Mouse (Mus musculus) frontal cortex, adult 2 months (tissue): Measurements from ENCODE around the gene Cdc20. TPM values are rescaled to one million over a fixed set of nuclear protein-coding genes. Genes with fewer than 3 reads are reported as not detected.

ENCODE experiments used
- DNase-seq, 2 experiments: peaks; one replicate each; pipeline ENCODE4 v3.0.0; 2022; ENCODE audit warnings: low spot score in 1 of 2; ENCODE audit errors: extremely low spot score in 1 of 2
- polyA plus RNA-seq: library from polyadenylated mRNA; depleted of rRNA; stranded (reverse); fragments of >200 nt; gene quantifications from 2 replicates; pipeline ENCODE4 v1.2.3, GENCODE M21; 2012; rRNA removed

The Cdc20 gene
- polyA plus RNA-seq, result 2.2 and 2.8 TPM in 2 replicates

DNA sequence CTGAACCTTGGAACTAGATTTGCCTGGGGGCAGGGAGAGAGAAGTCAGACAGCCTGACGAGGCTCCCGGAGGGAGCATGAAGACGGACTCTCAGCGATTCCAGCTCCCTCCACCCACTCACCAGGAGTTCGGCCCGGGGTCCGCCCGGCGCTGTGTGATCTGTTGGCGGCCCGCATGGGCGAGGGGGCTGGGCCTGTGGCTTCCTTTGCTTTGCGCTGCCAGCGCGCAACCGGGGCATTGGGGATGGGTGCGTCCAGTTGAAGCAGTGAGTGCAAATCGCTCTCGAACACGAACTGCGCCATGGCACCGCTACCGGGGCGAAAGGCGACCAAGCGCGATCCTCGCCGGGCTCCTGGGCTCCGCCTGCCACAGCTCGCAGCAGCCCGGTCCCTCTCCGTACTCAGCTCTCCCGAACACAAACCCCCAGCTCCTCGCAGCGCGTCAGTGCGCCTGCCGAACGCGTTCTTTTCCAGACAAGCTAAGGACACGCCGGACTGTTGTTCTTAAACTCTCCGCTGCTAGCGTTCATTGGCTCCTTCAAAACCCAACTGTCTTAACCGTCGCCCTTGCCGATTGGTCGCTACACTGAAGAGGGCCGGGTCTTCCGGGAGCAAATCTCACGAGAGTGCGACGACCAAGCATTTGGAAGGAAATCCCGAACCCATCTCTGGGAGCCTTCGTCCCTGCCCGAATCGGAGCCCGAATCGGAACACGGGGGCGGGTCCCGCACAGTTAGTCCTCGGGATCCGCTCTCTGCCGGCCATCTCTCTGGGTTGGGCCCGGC lies at the start of gene Cdc20:
TSS of gene Cdc20 (minus strand) at position 533 of the 784 bp plus-strand sequence.
- peak; percentile 87 to 91 for DNase-seq

DNA sequence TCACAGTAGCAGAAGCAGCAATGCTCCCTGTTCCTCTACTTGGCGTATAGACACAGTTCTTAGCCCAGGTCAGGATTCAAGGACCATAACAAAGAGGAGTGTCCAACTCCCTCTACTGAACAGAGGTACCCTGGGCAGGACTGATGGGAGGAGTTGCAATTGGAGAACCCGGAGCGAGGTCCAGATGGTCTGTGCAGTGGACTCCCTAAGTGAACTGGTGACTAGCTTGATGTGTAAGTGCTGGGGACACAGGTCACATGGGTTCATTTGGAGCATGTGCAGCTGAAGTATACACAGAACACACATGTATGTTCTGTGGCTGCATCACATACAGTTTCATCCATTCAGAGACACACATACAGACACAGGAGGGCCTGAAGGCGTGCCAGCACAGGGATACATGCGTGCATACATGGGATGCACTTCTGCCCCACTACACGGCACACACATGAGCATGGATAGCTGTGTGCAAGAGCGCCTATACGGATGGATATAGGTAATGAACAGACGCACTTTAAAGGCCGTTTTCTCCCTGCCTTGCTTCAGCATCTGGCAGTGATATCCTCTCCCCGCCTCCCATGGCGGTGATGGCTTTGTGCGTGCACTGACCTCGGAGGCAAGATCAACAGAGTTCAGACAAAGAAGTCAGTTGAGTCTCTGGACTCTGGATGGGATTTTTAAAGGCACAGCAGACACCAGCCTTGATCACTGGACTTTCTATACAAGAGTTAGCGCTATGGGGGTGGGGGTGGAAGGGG lies 39.8 kb upstream of the Cdc20 start:
- no peak for DNase-seq

DNA sequence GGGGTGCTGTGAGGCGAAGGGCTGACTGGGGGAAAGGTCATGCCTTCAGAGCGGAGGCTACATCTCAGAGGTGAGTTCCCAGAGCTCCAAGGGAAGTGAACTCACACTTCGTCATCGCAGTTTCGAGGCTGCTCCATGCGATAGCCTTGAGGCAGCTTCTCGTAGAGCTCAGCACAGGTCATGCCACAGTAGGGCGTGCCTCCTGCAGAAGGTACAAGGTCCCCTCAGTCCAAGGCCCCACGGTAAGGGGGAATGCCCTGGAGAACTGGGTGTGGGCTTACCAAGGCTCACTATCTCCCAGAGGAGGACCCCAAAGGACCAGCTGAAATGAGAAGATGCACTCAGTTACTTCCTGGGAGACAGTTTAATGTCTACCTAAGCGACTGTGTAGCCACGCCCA lies 35.5 kb upstream of the Cdc20 start:
- no peak for DNase-seq

DNA sequence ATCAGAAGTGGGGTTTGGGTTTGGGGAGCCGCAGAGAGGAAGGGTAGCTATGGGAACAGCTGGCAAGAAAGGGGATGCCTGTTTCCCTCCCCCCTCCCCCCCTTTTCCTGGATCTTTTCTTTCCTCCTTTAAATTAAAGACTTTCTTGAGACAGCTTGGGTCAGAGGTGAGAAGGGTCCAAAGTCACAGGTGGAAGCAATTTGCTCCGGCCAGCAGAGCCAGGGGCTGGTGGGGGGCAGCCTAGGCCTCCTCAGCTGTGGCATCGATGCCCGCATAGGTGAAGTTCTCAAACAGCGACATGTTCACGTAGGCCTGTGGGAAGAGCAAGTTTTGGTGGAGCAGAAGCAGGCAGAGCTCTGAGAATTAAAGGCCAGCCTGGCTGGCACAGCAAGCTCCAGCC lies 34.1 kb upstream of the Cdc20 start:
- no peak for DNase-seq

DNA sequence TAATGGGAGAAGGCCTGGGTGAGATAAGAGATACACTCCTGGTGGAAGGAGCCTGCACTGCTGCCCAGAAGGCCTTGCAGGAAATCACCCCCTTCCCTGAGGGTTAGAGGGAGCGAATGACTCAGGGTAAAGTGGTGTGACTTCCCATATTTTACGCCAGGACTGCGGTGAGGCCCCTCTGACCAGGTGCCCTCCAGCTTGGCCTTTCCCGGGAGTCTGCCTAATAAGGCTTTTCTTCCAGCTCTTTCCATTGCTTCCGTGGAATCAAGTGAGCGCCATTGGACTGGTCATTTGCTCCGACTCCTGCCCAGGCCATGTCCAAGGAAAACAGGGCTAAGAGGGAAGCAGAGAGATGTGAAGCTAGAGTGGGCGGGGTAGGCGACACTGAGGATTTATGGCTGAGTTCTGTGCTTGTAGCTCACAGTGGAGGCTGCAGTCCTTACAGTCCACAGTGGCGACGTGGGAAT lies 28.6 kb upstream of the Cdc20 start:
- no peak for DNase-seq

DNA sequence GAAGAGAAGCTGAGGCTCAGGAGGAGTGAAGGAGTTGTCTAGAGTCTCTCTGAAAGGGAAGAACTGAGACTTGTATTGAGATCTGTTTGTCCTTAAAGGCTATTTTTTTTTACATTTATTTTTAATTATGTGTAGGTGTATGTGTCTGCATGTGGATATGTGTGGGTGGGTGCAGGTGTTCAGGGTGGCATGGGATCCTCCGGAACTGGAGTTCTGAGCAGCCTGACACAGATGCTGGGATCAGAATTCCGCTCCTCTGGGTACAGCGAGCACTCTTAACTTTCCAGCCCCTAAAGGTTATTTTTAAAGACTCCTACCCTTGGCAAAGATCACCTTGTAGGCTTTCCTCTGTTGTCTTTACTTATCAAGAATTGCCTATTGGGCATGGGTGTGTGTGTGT lies 27.8 kb upstream of the Cdc20 start:
- DNase-seq, result peak; percentile 15 to 23

DNA sequence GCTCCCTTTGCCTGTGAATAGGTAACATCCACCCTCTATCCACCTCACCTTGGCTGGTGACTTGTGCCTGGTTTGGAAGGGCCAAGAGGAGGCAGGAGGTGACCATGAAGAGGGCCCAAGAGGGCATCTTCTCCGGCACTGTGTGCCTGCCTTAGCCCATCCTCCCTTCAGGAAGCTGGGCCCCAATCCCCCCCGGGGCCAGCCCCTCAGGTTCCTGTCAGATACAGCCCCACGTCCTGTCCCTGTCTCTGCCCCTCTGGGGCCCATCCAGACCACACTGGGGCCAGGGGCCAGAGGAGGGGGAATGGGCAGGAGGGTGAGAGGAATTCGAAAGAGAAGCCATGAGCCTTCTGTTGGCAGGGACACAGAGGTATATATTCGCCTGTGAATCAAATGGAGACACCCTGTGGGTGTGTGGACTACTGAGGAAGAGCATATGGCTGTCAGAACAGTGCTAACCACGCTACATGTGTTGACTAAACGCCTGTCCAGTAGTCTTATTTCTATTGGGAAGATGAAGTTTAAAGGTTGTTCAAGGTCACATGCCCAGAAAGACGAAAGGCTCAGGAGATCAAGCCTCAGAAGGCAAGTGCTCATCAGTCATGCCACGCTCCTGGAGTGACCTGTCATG lies 20.3 kb upstream of the Cdc20 start, which contains the start of gene Mpl:
TSS of gene Mpl (minus strand) at position 169 of the 631 bp plus-strand sequence.
- DNase-seq, result peak in 1 of 2 experiments; percentile 45

DNA sequence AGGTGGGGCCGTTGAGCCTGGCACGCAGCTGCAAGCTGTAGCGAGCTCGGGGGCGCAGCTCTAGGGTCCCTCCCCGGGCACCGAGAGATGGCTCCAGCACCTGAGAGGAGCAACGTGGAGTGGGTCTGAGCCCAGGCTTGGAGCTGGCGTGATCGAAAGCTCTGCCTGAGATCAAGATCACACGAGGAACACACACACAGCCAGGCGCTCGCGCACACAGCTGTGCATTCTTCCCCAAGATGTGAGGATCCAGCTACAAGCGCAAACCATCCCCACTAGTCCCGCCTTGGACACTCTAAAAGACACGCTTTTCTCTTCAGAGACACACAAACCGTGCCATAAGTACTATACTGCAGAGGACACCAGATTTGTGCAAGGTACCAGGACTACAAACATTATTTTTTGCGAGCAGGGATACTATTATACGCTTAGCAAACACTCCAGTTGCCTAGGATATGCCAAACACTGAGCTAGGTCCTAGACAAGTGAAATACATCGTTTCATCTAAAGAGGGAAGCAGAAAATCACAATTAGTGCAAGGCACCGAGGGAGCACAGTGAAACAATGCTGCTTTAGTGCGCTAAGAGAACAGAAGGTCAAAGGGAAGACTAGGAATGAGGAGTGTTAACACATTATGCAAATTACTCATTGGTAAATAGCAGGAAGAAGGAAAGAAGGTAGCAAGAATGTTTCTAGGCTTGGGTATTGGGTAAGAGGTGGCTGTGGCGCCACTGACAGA lies 9.4 kb upstream of the Cdc20 start:
- no peak for DNase-seq

DNA sequence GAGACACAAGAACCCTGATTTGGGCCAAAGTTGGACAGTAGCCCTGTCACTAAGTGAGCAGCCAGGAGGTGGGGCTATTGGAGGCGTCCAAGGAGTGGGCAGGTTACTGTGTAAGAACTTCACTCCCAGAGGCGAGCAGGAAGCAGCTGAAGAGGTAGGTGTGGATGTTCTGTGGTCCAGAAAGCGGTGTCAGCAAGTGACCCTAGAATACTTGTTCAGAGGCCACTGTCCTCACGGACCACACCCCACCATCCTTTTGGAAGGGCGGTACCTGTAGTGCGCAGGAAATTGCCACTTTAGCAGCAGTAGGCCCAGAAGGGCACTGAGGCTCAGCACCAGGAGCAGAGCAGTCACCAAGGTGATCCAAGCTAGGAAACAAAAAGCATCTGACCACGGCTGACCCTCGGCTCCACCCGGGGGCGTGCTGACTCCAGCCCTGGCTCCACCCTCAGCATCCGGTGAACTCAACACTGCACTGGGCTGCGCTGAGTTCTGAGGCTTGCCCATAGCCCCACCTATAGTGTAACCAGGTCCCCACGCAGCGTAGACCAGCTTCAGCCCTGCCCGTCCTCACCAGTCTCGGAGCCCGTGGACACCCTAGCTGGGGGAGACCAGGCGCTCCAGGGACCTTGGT lies 8.7 kb upstream of the Cdc20 start:
- DNase-seq, result peak in 1 of 2 experiments; percentile 33

DNA sequence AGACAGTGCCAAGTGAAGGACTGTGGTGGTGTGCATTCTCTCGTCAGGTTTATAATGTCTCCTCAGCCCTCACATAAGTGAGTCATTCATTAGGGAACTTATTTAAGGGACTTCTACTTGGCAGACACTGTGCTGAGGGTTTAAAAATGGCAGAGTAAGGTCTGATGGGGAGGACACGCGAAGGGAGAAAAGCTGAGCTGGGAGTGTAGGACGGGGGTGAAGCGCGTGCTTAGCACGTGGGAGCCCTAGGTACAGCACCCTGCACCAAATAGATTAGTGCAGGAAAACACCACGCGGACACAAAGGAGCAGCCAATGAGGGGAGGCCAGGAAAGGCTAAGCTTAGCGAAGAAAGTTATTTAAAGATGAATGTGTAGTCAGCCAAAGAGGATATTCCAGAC lies 7.9 kb upstream of the Cdc20 start:
- DNase-seq, result peak in 1 of 2 experiments; percentile 41

DNA sequence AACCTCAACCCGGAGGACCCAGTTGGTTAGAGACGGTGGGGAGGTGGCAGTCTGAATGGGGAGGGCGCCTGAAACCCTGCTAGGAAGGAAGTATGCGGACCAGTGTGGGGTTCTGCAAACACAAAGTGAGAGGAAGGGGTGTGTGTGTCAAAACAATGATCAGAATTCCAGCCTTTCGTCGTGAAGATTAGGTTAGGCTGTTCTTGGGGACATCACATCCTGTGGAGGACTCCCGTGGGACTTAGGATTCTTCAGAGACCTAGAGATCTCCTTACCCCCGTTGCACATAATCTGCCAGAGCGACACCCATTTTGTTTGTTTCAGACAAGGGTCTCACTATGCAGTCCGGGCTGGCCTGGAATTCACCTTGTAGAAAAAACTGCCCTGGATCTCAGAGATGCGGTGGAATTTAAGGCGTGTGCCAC lies 689 bp upstream of the Cdc20 start:
- DNase-seq, result no peak

DNA sequence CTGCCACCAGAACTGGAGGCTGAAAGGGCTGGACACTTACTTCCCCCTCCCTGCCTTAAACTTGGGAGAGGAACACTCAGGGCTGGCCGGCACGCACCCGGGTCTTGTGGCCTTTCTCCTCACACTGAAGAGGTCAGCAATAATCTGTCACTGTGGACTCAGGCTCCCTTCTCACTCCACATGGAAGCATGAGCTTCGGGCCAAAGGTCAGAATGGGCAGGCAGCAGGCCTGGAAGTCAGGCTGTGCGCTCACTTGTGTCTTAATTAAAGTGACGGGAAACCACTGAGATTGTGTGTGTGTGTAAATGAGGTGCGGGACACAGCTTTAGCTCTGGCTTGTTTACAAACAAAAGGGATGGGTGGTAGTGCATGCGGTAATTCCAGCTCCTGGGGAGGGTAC lies 4.8 kb downstream of the Cdc20 start:
- DNase-seq, result no peak

DNA sequence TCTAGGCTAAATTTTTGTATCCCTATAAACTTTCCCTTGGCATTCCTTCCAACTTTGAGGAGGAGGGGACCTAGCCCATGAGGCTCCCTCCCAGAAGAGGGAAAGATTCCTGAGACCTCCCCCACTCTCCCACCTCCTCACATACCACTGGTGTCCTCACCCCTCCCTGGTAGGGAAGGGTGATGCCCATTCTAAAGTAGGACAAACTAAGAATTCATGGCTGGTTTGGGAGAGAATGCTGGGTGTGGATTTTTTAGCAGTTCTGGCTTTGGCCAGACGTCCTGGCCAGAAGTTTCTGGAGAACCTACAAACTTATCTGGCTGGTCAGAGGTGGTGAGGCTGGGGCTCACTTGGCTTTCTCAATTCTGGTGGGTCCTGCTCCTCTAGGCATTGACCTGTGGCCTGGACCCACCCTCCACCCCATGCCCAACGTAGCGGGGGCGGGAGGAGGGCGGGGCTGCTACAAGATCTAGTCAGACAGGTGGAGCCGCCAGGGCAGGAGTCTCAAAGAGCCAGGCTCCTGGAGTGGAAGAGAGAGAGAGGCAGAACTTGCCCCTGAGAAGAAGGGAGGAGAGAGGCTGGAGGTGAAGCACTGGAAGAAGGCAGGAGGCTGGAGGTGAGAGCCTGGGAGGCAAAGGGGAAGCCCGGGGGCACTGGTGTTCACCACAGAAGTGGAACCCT lies 7.8 kb downstream of the Cdc20 start:
- DNase-seq, result no peak

DNA sequence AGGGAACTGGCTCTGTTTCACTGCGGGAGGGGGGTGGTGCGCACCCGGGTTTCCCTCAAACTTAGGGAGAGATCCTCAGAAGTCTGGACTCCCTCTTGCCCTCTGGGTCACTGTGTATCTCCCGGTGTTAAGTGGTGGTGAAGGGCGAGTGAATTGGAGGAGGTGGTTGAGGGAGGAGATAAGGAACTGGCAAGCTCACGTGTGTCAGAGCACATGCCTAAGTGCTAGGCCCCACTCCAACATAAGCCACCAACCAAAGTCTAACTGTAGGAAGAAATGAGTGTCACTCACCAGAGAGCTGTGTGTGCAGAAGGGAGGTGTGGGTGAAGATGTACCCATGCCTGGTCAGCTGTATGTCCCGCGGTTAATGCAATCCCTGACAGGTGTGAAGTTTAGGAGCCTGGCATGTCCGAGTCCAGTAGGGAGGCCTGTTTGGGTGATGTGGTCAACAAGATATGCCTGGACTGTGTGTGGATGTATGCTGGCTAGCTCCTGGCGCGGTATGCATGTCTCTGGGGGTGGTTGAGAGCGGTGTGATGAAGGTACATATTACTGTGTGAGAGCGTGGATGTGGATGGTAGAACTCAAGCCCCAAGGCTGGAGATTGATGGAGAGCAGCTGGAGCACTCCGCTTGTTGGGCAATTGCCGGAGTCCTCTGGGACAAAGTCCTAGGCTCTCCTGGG lies 8.5 kb downstream of the Cdc20 start:
- no peak for DNase-seq

DNA sequence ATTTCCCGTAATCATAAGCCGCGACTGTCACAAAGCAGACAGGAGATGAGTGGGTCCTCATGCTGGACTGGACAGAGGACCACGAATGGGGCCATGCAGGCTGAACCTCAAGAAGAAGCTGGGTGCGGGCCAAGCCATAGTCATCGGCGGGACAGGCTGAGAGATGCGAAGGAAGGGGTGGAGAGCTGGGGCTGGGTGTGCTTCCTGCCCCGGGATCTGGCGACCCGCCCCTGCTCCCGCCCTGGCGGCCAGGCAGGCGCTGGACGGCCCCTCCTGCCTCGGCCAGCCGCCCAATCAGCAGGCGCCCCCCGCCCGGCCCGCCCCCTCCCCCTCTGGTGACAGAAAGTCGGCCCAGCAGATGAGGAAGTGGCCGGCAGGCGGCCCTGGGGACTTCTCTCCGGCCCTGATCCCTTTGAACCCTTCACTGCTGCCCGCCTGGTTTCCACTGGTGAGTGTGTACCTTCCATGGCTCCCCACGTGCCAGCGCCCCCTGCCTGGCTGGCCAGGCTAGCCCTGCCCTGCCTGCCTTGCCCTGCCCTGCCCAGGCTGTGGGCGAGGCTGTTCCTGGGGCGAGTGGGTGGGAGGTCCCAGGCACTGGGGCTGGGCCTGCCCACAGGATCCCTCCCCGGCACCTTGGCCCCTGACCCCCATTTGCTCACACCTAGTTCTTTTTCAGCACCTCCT lies 9.2 kb downstream of the Cdc20 start, which contains the start of gene Elovl1:
TSS of gene Elovl1 (plus strand) at position 326 of the 684 bp plus-strand sequence.
- DNase-seq, result peak in 1 of 2 experiments; percentile 66

DNA sequence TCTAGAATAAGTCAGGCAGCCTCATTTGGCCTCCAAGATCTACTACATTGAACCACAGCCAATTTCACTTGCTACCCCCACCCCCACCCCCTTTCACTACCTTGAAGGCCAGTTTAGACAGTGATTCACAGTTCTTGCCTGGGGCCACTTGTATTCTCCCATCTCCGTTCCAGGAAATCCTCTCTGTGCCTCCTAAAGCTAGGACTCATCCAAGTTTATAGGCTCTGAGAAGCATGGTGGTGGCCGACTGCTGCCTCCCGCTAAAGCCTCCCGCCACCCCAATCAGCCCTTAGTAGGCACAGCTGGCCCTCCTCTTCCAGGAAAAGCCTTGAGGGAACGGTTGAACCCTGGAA lies 9.8 kb downstream of the Cdc20 start:
- DNase-seq, result no peak

DNA sequence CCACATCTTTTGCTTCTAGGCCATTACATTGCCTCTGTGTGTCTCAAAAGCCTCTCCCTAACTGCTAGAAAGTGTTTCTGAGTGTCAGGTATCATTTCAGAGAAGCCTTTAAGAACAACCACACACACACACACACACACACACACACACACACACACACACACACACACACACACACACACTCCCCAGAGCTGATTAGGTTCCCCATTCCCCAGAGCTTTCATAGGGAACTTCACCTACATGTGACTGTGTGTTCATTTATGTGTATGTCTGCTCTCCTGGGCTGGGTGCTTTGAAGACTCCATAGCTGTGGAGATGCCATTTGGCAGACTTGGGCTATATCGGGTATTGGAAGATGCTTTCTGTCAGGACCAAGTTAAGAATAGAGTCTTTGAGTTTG lies 11.8 kb downstream of the Cdc20 start:
- no peak for DNase-seq

DNA sequence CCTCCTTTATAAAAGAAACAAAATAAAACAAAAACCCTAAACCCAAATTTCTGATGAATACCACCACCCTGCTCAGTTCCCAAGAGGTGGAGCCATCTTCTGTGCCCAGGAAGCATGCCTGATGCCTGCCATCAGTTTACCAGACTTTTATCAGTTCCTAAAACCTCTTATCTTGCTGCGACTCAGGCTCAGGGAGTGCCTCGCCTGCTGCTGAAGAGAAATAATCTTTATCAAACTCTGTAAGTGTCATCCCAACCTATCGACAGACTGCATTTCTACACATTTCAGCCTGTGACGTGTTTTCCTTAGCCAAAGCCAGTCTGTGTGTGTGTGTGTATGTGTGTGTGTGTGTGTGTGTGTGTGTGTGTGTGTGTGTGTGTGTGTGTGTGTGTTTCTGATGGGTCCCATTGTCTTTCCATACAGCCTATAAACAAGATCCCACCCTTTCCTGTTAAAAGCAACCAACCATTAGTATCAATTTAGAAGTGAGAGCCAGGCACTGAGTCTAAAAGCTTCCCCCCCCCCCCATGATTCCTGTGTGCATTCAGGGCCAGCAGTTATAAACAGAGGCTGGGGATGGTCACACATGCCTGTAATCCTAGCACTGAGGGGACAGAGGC lies 12.5 kb downstream of the Cdc20 start:
- no peak for DNase-seq
